Mouse (Mus musculus): Measurements from ENCODE around the gene Lrrc17.
"Not testable (repeated sequence)": the region's sequence is repeated elsewhere in the genome, so short reads cannot be mapped to it uniquely, and the experiment has no call there.

The Lrrc17 gene

GRCm38 (mm10) chr5:21542226-21542625 lies 1.1 kb upstream of the Lrrc17 start:
- DNase-seq (ENCODE audit: low spot score) = no peak

GRCm38 (mm10) chr5:21544821-21545220 lies 1.5 kb downstream of the Lrrc17 start:
- no peak for DNase-seq (ENCODE audit: low spot score)

DNA sequence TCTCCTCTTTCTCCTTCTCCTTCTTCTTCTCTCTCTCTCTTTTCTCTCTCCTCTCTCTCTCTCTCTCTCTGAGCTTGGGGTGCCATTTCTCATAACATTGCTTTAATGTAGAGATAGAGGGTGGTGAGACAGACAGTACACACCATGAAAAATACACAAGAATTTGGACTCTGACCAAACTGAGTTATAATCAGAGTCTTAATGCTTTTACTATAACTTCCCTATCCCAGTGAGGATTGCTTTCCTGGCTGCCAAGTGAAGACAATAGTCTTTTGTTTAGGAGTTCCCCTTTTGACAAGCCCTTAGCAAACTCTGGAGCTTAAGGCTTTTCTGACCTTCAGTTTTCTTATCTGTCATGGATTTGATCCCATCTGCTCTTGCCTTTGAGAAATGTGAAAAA lies 1.9 kb downstream of the Lrrc17 start:
- DNase-seq (ENCODE audit: low spot score) = no peak

DNA sequence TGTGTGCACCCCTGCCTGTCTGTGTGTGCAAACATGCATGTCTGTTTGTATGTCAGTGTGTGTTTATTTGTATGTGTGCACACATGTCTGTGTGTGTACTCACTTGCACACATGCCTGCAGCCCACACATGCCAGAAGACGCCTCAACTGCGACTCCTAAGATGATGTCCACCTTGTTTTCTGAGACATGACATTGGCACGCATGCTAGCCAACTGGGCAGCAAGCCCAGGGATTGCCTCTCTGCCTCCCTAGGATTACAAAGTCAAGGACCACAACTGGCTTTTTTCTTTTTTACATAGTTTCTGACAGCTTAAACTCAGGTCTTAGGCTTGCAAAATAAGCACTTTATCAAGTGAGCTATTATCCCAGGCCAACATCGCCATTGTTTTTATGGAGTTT lies 2.4 kb downstream of the Lrrc17 start:
- no peak for DNase-seq (ENCODE audit: low spot score)

- no peak for DNase-seq (ENCODE audit: low spot score)
These were observed 3.6 kb downstream of the Lrrc17 start for GRCm38 (mm10) chr5:21547005-21547404.

DNA sequence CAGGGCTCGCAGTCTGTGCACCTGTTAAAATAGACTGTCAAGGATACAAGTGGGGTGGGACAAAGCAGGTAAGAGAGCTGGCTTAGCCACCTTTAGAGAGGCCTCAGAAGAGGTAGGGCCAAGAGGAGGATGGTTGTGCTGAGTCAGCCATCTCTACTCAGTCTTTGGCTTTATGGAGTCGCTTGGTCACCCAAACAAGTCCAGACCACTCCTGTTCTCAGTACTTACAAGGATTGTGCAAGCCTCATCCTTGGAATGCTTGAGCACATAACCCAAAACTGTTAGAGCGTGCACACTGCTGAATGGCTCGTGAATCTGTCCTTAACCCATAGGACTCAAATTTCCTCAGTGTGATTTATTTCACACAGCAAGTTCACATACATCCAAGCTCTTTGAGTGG lies 10.3 kb downstream of the Lrrc17 start:
- no peak for DNase-seq (ENCODE audit: low spot score)

DNA sequence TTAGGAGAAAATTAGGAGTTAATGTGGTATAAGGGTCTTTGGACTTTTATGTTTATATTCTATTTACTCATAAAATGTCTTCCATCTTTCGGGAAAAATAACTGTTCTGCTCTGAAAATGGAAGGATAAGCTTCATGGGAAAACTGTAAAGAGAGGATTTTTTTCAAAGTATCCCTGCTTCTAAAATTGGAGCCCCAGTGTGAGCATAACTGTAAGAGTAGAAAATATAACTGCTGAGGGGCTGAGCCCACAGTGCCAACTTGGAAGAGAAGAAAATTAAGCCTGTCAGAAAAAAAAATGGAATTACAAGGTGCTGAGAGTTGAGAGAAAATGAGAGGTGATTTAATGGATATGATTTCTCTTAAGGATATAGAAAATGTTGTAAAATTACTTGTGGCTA lies 11.4 kb downstream of the Lrrc17 start:
- no peak for DNase-seq (ENCODE audit: low spot score)

- DNase-seq (ENCODE audit: low spot score) = no peak
These were observed 13.1 kb downstream of the Lrrc17 start for GRCm38 (mm10) chr5:21556502-21556901.

- DNase-seq (ENCODE audit: low spot score) = peak; percentile 26
These were observed 20.6 kb downstream of the Lrrc17 start for GRCm38 (mm10) chr5:21563936-21564335.

DNA sequence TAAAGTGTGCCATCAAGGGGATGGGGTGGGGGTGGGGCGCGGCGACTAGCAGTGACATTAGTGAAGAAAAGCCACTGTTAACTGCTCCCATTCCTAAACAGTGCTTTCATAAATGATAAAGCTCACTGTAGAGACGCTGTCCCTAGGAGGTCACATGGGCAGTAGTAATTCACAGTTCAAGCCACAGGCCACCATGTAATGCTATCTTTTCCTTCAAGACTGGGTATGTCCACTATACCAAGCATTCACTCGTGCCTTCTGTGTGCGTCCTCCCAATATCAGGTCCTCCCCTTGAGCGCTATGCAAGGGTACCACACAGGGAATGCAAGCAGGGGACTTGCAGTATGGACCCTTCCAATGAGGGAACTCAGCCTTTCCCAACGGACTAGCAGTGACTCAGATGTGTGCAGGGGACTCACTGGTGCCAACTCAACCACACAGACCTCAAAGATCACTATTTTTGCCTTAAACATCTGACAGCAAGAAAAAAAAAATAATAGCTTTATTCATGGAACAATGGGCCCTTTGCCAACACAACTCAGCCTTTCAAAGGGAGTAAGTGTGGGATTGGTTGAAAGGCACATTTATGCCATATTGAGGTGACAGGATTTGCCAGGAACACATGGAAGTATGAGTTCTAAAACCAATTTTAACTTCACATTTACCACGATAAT lies 22.2 kb downstream of the Lrrc17 start:
- no peak for DNase-seq (ENCODE audit: low spot score)

- DNase-seq (ENCODE audit: low spot score) = no peak
These were observed 24.4 kb downstream of the Lrrc17 start for GRCm38 (mm10) chr5:21567784-21568183.

DNA sequence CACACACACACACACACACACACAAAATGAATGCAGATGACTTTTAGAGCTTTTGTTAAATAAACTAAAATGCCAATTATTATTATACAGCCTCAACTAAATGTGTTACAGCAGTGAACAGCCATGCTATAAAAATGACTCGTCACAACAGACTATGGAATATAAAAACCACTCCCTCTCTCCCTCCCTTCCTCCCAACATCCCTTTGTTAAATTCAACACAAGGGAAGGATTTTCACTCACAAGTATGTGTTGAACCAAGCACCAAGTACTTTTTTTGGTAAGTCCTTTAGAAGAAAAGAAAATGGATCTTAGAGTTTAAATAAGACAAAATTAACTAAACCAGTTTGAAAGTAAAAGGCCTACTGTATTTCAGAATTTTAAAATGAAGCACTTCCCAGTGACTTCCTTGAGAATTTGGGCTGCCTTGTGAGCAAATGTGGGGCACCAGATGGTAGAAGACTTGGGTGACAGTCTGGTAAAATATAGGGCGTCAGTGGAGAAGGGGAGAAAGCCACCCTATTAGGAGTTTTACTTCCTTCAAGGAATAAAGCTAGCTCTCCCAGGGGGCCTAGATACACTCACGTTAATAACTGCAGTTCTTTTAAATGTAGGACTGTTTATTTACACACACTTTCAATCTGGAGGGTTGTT lies 29.5 kb downstream of the Lrrc17 start:
- no peak for DNase-seq (ENCODE audit: low spot score)

DNA sequence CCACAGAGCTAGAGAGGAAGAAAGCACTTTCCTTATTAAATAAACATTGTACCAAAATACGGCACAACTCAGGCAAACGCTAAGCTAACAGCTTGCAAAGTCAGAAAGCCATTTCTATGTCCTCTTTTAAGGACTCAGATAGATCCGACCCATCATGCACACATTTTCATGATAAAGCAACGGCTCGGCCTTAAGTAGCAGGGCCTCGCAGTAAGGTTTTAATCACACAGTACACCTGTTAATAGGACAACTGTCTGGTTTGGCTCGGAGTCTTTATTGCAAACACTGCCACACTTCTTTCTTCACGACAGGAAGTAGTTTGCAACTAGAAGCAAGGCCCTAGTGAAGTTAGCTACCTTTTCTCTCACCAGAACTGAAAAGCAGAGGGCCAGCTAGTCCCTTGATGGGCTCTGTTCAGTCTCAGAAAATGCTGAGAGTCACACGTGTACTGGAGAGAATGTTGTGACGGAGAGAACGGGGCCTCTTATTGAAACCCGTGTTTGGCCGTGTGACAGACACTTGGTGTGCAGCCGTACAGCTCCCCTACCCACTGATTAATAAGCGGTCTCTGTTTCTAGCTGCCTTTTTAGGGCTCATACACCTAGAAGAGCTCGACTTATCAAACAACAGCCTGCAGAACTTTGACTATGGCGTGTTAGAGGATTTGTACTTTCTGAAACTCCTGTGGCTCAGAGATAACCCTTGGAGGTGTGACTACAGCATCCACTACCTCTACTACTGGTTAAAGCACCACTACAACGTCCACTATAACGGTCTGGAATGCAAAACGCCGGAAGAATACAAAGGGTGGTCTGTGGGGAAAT lies 31.2 kb downstream of the Lrrc17 start:
- no peak for DNase-seq (ENCODE audit: low spot score)

GRCm38 (mm10) chr5:21575210-21575550 lies 31.8 kb downstream of the Lrrc17 start:
- no peak for DNase-seq (ENCODE audit: low spot score)

DNA sequence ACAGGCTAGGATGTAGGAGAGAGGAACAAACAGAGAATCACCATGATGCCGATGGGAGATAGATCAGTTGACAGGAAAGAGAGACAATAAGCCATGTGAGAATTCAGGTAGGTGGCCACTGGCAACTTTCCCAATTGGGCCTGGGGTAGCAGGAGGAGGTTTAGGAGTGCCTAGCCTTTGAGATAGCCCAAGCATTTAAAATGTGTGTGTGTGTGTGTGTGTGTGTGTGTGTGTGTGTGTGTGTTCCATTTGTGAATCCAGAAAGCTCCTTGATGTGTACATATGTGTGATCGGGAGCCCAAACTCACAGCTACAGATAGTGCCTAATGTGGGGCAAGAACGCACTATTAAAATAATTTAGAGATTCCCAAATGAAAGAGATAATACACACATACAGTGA lies 34.8 kb downstream of the Lrrc17 start:
- DNase-seq (ENCODE audit: low spot score) = no peak

- DNase-seq (ENCODE audit: low spot score) = peak; percentile 33
These were observed 43.4 kb downstream of the Lrrc17 start for GRCm38 (mm10) chr5:21586763-21587162.

DNA sequence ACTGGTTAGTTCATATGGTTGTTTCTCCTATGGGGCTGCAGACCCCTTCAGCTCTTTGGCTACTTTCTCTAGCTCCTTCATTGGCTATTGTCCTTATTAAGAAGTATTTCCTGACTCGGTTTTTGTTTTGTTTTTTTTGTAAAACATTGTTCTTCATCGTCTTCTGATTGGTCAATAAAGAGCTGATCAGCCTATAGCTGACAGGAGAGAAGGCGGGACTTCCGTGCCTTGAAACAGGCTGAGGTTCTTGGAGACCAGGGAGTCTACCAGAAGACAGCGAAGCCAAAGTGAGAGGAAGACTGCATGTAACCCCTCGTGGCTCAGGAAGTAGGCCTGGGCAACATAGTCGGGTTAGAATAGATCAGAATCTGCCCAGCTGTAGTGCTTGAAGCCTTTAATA lies 44.3 kb downstream of the Lrrc17 start:
- no peak for DNase-seq (ENCODE audit: low spot score)

- no peak for DNase-seq (ENCODE audit: low spot score)
These were observed 44.9 kb downstream of the Lrrc17 start for GRCm38 (mm10) chr5:21588220-21588619.

GRCm38 (mm10) chr5:21592106-21592505 lies 48.7 kb downstream of the Lrrc17 start:
- no peak for DNase-seq (ENCODE audit: low spot score)

DNA sequence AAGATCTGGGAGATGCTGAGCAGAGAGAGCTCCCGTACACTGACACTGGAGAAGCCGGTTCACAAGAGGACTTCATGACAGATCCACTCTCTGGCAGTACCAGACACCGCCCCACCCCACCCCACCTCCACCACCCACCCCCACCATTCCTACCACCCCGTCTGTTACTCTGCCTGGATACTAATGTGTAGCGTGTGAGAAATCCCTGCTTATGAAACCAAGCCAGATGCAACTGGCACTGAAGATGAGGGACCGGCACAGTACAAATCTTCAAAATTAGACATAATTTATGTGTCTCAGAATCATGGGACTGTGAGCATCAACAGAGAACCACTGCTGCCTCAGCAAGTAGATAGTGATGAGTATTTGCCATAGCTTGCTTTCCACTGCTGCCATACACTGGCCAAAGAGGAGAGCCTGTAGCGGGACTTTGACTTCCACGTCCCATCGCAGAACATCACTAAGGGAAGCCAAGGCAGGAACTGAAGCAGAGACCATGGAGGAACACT lies 49.9 kb downstream of the Lrrc17 start:
- no peak for DNase-seq (ENCODE audit: low spot score)

- not testable (repeated sequence) for DNase-seq (ENCODE audit: low spot score)
These were observed 56.2 kb downstream of the Lrrc17 start for GRCm38 (mm10) chr5:21599536-21599935.

DNA sequence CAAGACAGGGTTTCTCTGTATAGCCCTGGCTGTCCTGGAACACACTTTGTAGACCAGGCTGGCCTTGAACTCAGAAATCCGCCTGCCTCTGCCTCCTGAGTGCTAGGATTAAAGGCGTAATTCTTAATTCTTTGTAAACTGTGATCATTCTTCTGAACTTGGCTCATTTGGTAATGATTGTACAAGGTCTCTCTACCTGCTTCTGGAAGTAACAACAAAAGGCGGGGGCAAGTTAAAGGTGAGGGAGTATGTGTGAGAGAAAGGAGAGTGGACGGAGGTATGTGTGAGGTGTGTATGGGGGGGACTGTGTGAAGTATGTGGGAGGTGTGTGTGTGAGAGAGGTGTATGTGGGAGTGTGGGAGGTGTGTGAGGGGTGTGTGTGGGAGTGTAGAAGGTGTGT lies 56.6 kb downstream of the Lrrc17 start:
- no peak for DNase-seq (ENCODE audit: low spot score)

DNA sequence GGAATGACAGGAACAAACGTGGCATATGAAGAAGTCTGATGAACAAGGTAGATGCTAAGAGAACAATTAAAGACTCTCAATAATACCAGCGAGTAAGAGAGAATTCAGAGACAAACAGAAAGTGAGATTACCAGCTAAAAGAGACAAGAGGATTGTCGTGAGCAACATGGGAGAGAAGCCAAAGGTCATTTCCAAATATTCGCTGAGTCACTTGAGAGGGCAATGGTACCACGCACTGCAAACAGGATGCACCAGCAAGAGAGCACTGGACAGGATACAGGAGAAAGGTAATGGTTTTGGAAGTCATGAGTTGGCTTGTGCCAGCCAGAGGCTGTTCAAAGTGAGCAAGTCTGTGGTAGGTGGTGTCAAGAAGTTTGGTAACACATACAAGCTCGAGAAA lies 62.6 kb downstream of the Lrrc17 start:
- no peak for DNase-seq (ENCODE audit: low spot score)

Measured in lung, postnatal 25 days (tissue).